In genomic region chr5:103181622-103182021, GRCm38 (mm10) we compare ENCODE assay signal across 30 mouse cellular contexts. TPM values are rescaled to one million over a fixed set of nuclear protein-coding genes. Genes with fewer than 3 reads are reported as not detected.
"Had no signal": no experiment of that assay in that cellular context is flagged by ENCODE, and none has a peak within 500 bp of the region (broad histone marks: within the 10 kb centered on the region; RNA-seq: fewer than 3 reads in every experiment).

No protein-coding gene starts in this region.

- H3K4me3 ChIP-seq: embryonic facial prominence, embryonic 10.5 days; embryonic facial prominence, embryonic 12.5 days; embryonic facial prominence, embryonic 13.5 days; embryonic facial prominence, embryonic 15.5 days; erythroblast, embryonic 14.5 days; forebrain, embryonic 10.5 days; forebrain, embryonic 12.5 days; forebrain, embryonic 13.5 days; forebrain, embryonic 15.5 days; gastrocnemius, adult 2 months; heart, adult 2 months had no signal

- H3K9ac ChIP-seq: embryonic facial prominence, embryonic 12.5 days; embryonic facial prominence, embryonic 13.5 days; embryonic facial prominence, embryonic 15.5 days; forebrain, embryonic 12.5 days; forebrain, embryonic 13.5 days; forebrain, embryonic 15.5 days; forebrain, postnatal 0 days had no signal

- H3K4me1 ChIP-seq: embryonic facial prominence, embryonic 15.5 days had no signal

- DNase-seq: cerebellum, adult 2 months; cerebellum, adult 8-10 months; cerebellum, adult 9-10 months; cerebellum, adult 9-11 months; cerebellum, postnatal 10 days; cerebellum, postnatal 14 days; cerebellum, postnatal 25 days; cerebellum, postnatal 36 days; embryo, embryonic 11 days; forebrain, postnatal 0 days; gastrocnemius, adult 2 months; gastrocnemius, postnatal 10 days; gastrocnemius, postnatal 14 days; gastrocnemius, postnatal 25 days; gastrocnemius, postnatal 36 days; heart, adult 18-20 months; heart, adult 2 months had no signal

- H3K27ac ChIP-seq: embryonic facial prominence, embryonic 10.5 days; embryonic facial prominence, embryonic 12.5 days; embryonic facial prominence, embryonic 13.5 days; embryonic facial prominence, embryonic 15.5 days; forebrain, embryonic 10.5 days; forebrain, embryonic 12.5 days; forebrain, embryonic 13.5 days; forebrain, embryonic 15.5 days; gastrocnemius, adult 2 months; heart, adult 2 months had no signal

- H3K27me3 ChIP-seq: embryonic facial prominence, embryonic 12.5 days; embryonic facial prominence, embryonic 13.5 days; embryonic facial prominence, embryonic 15.5 days; forebrain, embryonic 12.5 days; forebrain, embryonic 13.5 days; forebrain, embryonic 15.5 days had no signal

- H3K4me2 ChIP-seq: embryonic facial prominence, embryonic 12.5 days; embryonic facial prominence, embryonic 13.5 days; embryonic facial prominence, embryonic 15.5 days; forebrain, embryonic 12.5 days; forebrain, embryonic 13.5 days; forebrain, embryonic 15.5 days had no signal

- H3K36me3 ChIP-seq: embryonic facial prominence, embryonic 10.5 days; embryonic facial prominence, embryonic 12.5 days; embryonic facial prominence, embryonic 13.5 days; embryonic facial prominence, embryonic 15.5 days; forebrain, embryonic 10.5 days; forebrain, embryonic 12.5 days; forebrain, embryonic 15.5 days had no signal

- H3K9me3 ChIP-seq: embryonic facial prominence, embryonic 12.5 days; embryonic facial prominence, embryonic 13.5 days; embryonic facial prominence, embryonic 15.5 days had no signal

- ATAC-seq: forebrain, embryonic 13.5 days; forebrain, embryonic 14.5 days; forebrain, embryonic 15.5 days; forebrain, embryonic 16.5 days; forebrain, postnatal 0 days had no signal

RNA-seq across cellular contexts. Expression of gene Mapk10, which starts 29.5 kb away (rescaled TPM):
- total RNA-seq: common myeloid progenitor, adult 5-6 weeks; granulocyte monocyte progenitor cell, adult 5-6 weeks had no signal
- polyA plus RNA-seq: erythroblast, embryonic 14.5 days had no signal
